ENCODE assay signal across 8 mouse cellular contexts in genomic region chr10:80199440-80200008, GRCm38 (mm10). TPM values are rescaled to one million over a fixed set of nuclear protein-coding genes. Genes with fewer than 3 reads are reported as not detected.
DNase-seq lines count a peak whose midpoint lies in the region; ATAC-seq lines count a peak whose summit lies in the region.

No protein-coding gene starts in this region.

- H3K9me3 ChIP-seq in hindbrain, embryonic 12.5 days (replicated peaks) = no peaks in the 10 kb centered on the region

- no peak overlapping the region for H3K9ac ChIP-seq in hindbrain, embryonic 12.5 days

- no peak overlapping the region for H3K4me2 ChIP-seq in hindbrain, embryonic 12.5 days (replicated peaks)

- H3K27ac ChIP-seq in hindbrain, embryonic 12.5 days = no peak overlapping the region

- 54% methylated on average over 3 of the region's 3 CpGs for WGBS in hindbrain, embryonic 12.5 days

- ATAC-seq in hindbrain, embryonic 12.5 days (ENCODE audit: low FRiP score) = peak; percentile 64

- H3K36me3 ChIP-seq in hindbrain, embryonic 12.5 days = no peaks in the 10 kb centered on the region

- H3K4me3 ChIP-seq in hindbrain, embryonic 12.5 days = no peak overlapping the region

- DNase-seq in Muller cell, postnatal 12 days (ENCODE audit: inconsistent ontology term) = peak; percentile 75
- peak; percentile 86 for DNase-seq in cerebellum, adult 8-10 months
- DNase-seq in forelimb bud, embryonic 11.5 days (ENCODE audit: low read depth, low spot score) = peak; percentile 87
- peak; percentile 85 for DNase-seq in layer of hippocampus, adult 9-11 months
- peak; percentile 91 for DNase-seq in lung, postnatal 14 days
- peak; percentile 95 for DNase-seq in retina, embryonic 14.5 days (ENCODE audit: low spot score)
- DNase-seq in thymus, postnatal 36 days = peak; percentile 69 to 70

- no peaks in the 10 kb centered on the region for H3K27me3 ChIP-seq in hindbrain, embryonic 12.5 days

- peaks cover 28% of the 10 kb centered on the region for H3K4me1 ChIP-seq in hindbrain, embryonic 12.5 days

RNA-seq across cellular contexts. Expression of gene Efna2, which starts 20.2 kb away (rescaled TPM):
- 49.3 and 50.5 TPM in 2 replicates for polyA plus RNA-seq in hindbrain, embryonic 12.5 days (2016; fragmentation: Nextera tagmentation; extraction: Ambion mirVana)

RNA-seq across cellular contexts. Expression of gene Mum1, which starts 26.7 kb away (rescaled TPM):
- 50.0 and 58.8 TPM in 2 replicates for polyA plus RNA-seq in hindbrain, embryonic 12.5 days (2016; fragmentation: Nextera tagmentation; extraction: Ambion mirVana)

RNA-seq across cellular contexts. Expression of gene 1600002K03Rik, which starts 26.8 kb away (rescaled TPM):
- 12.0 and 13.3 TPM in 2 replicates for polyA plus RNA-seq in hindbrain, embryonic 12.5 days (2016; fragmentation: Nextera tagmentation; extraction: Ambion mirVana)

RNA-seq across cellular contexts. Expression of gene Cirbp, which starts 33.7 kb away (rescaled TPM):
- polyA plus RNA-seq in hindbrain, embryonic 12.5 days (2016; fragmentation: Nextera tagmentation; extraction: Ambion mirVana) = 235 and 271 TPM in 2 replicates

RNA-seq across cellular contexts. Expression of gene Ndufs7, which starts 49.4 kb away (rescaled TPM):
- 177 and 220 TPM in 2 replicates for polyA plus RNA-seq in hindbrain, embryonic 12.5 days (2016; fragmentation: Nextera tagmentation; extraction: Ambion mirVana)
